Mouse (Mus musculus): ENCODE measurements around the gene Psrc1. TPM values are rescaled to one million over a fixed set of nuclear protein-coding genes. Genes with fewer than 3 reads are reported as not detected.
A peak's percentile ranks its signal among the peaks of the same experiment; 100 is the strongest.

The Psrc1 gene
- total RNA-seq, 2 experiments from 2014 or later: 17.8 to 18.1 TPM

DNA sequence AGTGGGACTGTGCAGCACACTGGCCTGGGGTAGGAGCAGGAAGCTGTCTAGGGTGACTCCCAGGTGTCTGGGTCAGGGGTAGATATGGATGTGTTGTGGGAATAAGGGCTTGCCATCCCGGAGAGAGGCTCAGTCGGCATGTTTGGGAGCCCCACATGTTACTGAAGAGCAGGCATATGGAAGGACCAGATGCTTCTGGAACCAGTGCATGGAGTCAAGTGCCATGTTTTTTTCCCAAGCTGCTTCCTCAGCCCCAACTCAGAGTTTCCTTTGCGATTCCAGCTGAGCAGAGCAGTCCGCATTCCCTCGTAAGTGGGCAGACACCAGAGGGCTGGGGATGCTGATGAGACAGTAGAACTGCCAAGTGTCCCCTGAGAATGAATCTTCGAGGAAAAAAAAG, 39.4 kb downstream of the Psrc1 start:
- no peak for DNase-seq (ENCODE audit: low spot score in 2 of 2)

DNA sequence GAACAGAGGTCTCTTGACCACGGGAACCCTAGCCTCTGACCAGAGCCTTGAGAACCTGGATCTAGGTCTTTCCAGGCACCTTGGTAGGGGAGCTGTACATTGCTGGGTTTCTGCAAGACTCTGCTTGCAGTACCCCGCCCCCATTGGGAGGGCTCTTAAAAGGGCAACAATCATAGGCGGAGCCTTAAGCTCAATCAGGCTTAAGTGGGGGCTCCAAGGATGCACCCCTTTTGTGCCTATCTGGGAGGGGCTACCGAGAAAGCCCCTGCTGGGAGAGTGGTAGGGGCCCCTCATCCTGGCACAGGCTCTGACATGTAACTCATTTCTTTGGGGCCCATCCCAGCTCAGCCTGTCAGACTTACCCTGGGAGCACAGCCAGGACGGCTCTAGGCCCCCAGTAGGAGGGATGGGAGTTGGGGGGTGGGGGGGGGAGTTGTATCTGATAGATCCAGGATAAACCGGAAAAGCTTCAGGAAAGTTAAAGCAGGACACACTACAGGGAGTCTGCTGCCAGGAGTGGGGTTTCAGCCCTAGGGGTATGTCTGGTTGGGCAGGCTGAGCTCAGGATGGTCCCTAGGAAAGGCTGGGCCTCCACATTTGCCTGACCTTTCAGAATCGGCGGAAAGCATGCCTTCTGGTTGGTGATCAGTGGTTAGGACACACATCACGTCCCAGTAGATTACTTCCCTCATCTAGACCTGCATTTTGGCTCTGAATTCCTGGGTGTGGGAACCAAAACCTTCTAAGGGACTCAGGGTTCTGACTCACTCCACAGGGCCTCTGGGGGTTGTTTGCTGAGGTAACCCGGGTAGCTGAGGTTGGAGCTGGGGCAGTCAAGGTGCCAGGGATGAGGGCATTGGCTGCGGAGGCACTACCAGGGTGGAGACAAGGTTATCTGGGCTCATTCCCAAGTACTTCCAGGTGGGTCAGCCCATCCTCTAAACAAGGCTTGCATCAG, 40.5 kb downstream of the Psrc1 start:
- peak; percentile 59 to 60 for DNase-seq (ENCODE audit: low spot score in 2 of 2)

DNA sequence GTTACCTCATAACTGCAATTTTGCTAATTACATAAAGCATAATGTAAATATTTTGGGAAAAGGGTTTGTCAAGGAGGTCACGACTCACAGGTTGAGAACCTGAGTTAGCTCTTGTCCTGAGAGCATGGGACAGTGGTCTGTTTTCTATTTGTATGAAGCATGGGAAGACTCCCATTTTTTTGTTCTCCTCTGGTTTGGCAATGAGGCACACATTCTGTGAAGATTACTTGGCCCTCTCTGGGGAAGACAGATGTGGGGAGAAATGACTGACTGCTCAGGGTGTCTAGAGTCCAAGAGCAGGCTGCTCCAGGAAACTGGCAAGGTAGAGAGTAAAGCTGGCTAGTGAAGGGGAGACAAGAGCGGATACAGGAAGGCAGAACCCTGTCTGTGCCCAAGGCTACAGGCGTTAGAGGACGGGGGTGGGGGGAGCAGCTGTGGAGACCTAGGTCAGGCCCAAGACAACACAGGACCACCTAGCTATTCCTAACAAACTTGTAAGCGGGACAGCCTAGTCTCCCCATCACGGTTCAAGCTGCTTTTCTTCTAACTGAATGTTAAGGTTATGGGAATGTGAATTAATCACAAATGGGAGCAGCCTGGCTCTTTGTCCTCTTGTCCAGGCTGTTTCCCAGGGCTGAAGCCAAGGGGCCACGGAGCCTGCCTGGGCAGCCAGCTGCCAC, 41.4 kb downstream of the Psrc1 start:
- DNase-seq (ENCODE audit: low spot score in 2 of 2): no peak

DNA sequence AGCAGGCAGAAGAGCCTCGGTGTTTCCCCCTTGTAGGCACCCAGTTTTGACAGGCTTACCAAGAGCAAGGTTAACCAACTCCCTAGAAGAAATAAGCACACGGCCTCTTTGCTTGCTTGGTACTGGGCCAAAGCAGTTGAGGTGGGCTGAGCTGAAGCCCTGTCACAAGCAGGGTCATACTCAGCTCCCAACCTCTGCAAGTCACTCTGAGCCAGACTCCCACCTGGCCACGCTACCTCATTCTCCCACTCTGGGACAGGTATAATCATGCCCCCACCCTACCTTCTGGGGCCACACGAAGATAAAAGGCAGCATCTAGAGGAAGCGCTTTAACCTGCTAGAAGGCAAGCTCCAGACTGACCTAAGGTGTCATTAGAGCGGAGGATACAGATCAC, 42.0 kb downstream of the Psrc1 start:
- no peak for DNase-seq (ENCODE audit: low spot score in 2 of 2)

DNA sequence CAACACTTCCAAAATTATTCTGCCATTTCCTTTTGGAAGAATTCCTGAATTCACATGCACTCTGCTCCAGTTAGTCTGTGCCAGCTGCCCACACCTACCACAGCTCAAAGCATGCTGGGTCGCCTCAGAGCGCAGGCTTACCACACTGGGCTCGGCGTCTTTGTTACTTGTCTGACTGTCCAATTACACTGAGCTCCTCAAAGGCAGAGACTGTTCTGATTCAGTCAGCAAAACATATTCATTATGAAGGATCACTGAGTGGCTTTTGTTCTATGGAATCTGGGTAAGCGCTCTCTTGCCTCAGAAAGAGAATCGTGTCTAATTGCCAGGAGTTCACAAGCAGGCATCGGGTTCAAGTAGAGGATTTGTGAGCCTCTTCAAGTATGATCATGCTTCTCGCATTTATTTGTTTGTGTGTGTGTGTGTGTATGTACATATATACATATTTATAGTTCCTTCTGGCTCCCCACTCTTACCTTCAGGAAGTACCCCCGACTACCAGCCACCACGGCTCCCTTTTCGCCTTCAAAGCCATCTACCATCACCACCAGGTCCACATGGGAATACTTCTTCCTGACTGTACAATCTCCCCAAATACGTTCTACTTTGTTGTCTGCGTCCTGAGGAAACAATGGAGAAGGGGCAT, 49.0 kb downstream of the Psrc1 start:
- DNase-seq (ENCODE audit: low spot score in 2 of 2): peak in 1 of 2 experiments; percentile 27

DNA sequence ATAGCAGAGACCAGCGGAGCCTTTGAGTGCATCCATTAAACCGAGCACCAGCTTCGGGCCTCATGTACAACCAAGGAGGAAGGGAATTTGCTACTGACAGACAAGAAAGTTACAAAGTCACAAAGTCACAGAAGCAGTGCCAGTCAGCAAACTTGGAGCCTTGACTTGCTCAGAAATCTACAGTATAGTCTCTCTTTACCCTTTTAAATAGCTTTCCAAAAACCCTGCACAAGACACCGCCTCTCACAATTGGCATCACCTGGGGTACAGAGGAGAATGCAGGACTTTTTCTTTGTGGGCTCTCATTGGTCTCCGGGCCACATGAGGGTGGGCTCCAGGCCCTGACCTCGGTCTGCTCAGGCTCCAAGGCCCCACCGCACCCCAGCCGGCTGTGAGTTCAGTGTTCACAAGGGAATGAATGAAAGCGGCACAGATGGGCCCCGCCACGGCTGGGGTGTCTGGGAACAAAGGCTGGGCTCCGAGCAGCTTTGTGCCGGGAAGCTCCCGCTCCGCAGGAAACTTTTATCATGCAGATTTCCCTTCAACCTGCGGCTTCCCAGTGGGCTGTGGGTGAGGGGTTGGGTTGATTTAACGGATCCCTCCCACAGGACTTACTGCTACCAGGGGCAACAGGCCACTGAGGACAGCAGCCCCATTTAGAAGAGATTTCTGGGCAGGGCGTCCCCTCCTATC, 49.7 kb downstream of the Psrc1 start:
- no peak for DNase-seq (ENCODE audit: low spot score in 2 of 2)

DNA sequence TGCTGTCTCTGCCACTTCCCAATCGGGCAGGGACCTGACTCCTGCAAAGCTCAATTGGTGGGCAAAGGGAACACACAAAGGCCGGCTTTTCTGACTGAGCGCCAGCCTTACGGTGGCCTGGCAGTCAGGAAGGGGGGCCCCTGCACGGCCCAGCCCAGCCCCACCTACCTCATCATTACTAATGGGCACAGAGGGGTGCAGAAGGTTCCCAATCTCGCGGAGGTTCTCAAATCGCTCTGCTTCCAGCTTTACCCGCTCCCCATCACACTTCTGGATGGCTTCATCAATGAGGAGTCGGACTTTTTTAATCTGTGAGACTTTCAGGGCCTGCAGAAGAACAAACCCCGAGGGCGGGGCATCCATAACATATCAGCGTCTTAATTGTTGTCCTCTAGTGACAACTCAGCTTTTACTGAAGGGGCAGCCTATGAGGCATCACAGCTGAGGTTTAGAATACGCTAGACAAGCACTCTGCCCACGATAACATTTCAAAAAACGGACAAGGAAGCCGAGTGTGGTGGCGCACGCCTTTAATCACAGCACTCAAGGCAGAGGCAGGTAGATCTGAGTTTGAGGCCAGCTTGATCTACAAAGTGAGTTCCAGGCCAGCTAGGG, 50.3 kb downstream of the Psrc1 start:
- DNase-seq (ENCODE audit: low spot score in 2 of 2): no peak

DNA sequence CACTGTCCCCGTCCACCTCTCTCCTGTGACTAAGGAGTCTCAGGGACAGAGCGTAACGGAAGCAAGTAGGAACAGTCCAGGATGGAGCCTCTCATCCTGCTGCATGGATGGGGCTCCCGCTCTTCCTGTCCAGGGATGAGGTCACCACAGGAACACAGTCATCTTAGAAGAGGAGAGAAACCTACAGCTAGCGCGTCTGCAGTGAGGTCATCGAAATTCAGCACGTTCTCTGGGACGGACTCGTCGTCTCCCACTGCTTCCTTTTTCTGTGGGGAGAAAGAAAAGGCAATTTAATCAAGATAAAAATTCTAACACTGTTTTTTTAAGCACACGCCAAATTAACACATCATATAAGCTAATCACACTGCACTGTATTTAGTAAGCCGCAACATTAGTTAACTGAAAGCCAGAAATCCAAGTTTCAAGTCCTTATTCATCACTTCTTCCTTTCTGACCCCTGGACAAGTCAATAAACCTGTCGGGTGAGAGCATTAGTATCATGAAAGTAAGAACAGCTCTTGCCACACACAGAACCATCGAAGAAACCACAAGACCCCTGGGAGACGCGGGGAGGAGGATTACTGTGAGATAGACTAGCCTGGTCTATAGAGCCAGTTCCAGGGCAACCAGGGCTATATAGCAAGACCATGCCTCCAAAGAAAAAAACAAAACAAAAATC, 52.2 kb downstream of the Psrc1 start:
- DNase-seq (ENCODE audit: low spot score in 2 of 2): no peak

DNA sequence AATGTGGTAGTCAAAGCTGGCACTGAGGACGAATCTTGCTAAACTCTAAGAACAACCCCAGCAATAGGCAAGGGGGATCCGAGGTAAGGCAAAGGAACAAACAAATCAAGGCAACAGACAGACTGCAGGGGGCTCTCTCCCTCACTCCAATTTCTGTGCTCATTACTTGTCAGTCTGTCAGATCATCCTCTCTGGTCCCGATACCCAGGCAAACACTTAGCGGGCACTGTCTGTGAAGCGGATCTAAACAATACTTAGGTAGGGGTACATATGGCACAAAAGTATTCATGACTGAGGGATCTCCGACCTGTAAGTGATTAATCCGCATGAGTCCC, 52.7 kb downstream of the Psrc1 start:
- no peak for DNase-seq (ENCODE audit: low spot score in 2 of 2)

Other genes with a start within 250 kb of the Psrc1 start
- gene Gnai3, start 237.7 kb upstream of the Psrc1 start, total RNA-seq (2021): 10 to 100 TPM; 29.0 to 30.4 TPM
- gene Gpr61, start 229.0 kb upstream of the Psrc1 start, total RNA-seq (2021): 10 to 100 TPM; 18.4 to 22.3 TPM
- gene Amigo1, start 197.5 kb upstream of the Psrc1 start, total RNA-seq (2021): 10 to 100 TPM; 78.2 to 79.7 TPM
- gene Cyb561d1, start 182.6 kb upstream of the Psrc1 start, total RNA-seq (2021): 10 to 100 TPM; 20.6 to 21.4 TPM
- gene Atxn7l2, start 172.9 kb upstream of the Psrc1 start, total RNA-seq (2021): 10 to 100 TPM; 22.9 to 27.9 TPM
- 1 to 10 TPM; 2.3 TPM for gene Sypl2, start 157.2 kb upstream of the Psrc1 start, total RNA-seq (2021)
- 10 to 100 TPM; 68.9 to 76.7 TPM for gene Psma5, start 126.9 kb upstream of the Psrc1 start, total RNA-seq (2021)
- 100 to 1,000 TPM; 305 to 320 TPM for gene Sort1, start 99.8 kb upstream of the Psrc1 start, total RNA-seq (2021)
- under 1 TPM; 0.26 to 0.49 TPM for gene Mybphl, start 18.9 kb upstream of the Psrc1 start, total RNA-seq (2021)
- gene Celsr2, start 31.7 kb downstream of the Psrc1 start, total RNA-seq (2021): 100 to 1,000 TPM; 148 to 155 TPM
- 100 to 1,000 TPM; 244 to 258 TPM for gene Sars, start 61.4 kb downstream of the Psrc1 start, total RNA-seq (2021)
- gene 1700013F07Rik, start 150.3 kb downstream of the Psrc1 start, total RNA-seq (2021): 1 to 10 TPM in 1 of 2 experiments, under 1 TPM in 1; 1.00 to 2.8 TPM
- 10 to 100 TPM; 30.6 to 30.9 TPM for gene 5330417C22Rik, start 152.7 kb downstream of the Psrc1 start, total RNA-seq (2021)
- 10 to 100 TPM; 45.2 to 45.4 TPM for gene Tmem167b, start 178.6 kb downstream of the Psrc1 start, total RNA-seq (2021)
- 10 to 100 TPM; 21.2 to 24.1 TPM for gene Taf13, start 187.9 kb downstream of the Psrc1 start, total RNA-seq (2021)
- gene Wdr47, start 207.4 kb downstream of the Psrc1 start, total RNA-seq (2021): 100 to 1,000 TPM; 123 to 138 TPM